Mouse (Mus musculus): Measurements from ENCODE around the gene Ncoa5.

- TF ChIP-seq CTCF (IDR thresholded peaks at IDR 0.05; ENCODE audit: borderline replicate concordance, insufficient read depth, low read length) (no peak), POLR2A (IDR thresholded peaks at IDR 0.05; ENCODE audit: low read depth, low read length) (no peak)
Measured at GRCm38 (mm10) chr2:165014935-165015334, 19.7 kb downstream of the Ncoa5 start.
